Mouse (Mus musculus): ENCODE data around the gene Ano4. TPM values are rescaled to one million over a fixed set of nuclear protein-coding genes. Genes with fewer than 3 reads are reported as not detected.
"Not testable (repeated sequence)": the region's sequence is repeated elsewhere in the genome, so short reads cannot be mapped to it uniquely, and the experiment has no call there.

The Ano4 gene
- polyA plus RNA-seq, 1 experiment from 2014 or later, result 9.3 TPM

- H3K27me3 ChIP-seq (ENCODE audit: control insufficient read depth, insufficient read depth, low read length), result no peaks in the 10 kb centered on the region
- no peak overlapping the region for H3K9ac ChIP-seq
- H3K27ac ChIP-seq, result no peak overlapping the region
- DNase-seq (ENCODE audit: low spot score) (no peak), ATAC-seq (ENCODE audit: low FRiP score) (no peak)
- H3K36me3 ChIP-seq (replicated peaks; ENCODE audit: control insufficient read depth, insufficient read depth), result no peaks in the 10 kb centered on the region
- H3K4me3 ChIP-seq (replicated peaks; ENCODE audit: low read length), result no peak overlapping the region
- no peaks in the 10 kb centered on the region for H3K4me1 ChIP-seq (replicated peaks; ENCODE audit: control insufficient read depth, insufficient read depth, low read length)
- no peak overlapping the region for H3K4me2 ChIP-seq (replicated peaks)
- H3K9me3 ChIP-seq (ENCODE audit: control insufficient read depth, low read length), result no peaks in the 10 kb centered on the region
- 89% methylated on average over 6 of the region's 6 CpGs for WGBS
Observed at GRCm38 (mm10) chr10:89114381-89114780, 230.2 kb downstream of the Ano4 start.

GRCm38 (mm10) chr10:89111466-89111865 is 233.1 kb downstream of the Ano4 start:
- Histone ChIP-seq H3K4me3 (replicated peaks; ENCODE audit: low read length) (no peak overlapping the region), H3K4me2 (replicated peaks) (no peak overlapping the region), H3K9ac (no peak overlapping the region), H3K9me3 (ENCODE audit: control insufficient read depth, low read length) (no peaks in the 10 kb centered on the region), H3K4me1 (replicated peaks; ENCODE audit: control insufficient read depth, insufficient read depth, low read length) (no peaks in the 10 kb centered on the region), H3K27ac (no peak overlapping the region), H3K27me3 (ENCODE audit: control insufficient read depth, insufficient read depth, low read length) (no peaks in the 10 kb centered on the region), H3K36me3 (replicated peaks; ENCODE audit: control insufficient read depth, insufficient read depth) (no peaks in the 10 kb centered on the region)
- 73% methylated on average over 2 of the region's 2 CpGs for WGBS
- ATAC-seq (ENCODE audit: low FRiP score) (no peak), DNase-seq (ENCODE audit: low spot score) (no peak)

GRCm38 (mm10) chr10:89110917-89111316 is 233.6 kb downstream of the Ano4 start:
- Histone ChIP-seq H3K36me3 (replicated peaks; ENCODE audit: control insufficient read depth, insufficient read depth) (no peaks in the 10 kb centered on the region), H3K9ac (no peak overlapping the region), H3K4me2 (replicated peaks) (no peak overlapping the region), H3K4me1 (replicated peaks; ENCODE audit: control insufficient read depth, insufficient read depth, low read length) (no peaks in the 10 kb centered on the region), H3K27me3 (ENCODE audit: control insufficient read depth, insufficient read depth, low read length) (no peaks in the 10 kb centered on the region), H3K9me3 (ENCODE audit: control insufficient read depth, low read length) (no peaks in the 10 kb centered on the region), H3K27ac (no peak overlapping the region), H3K4me3 (replicated peaks; ENCODE audit: low read length) (no peak overlapping the region)
- no peak for DNase-seq (ENCODE audit: low spot score)
- 76% methylated on average over 1 of the region's 1 CpGs for WGBS
- ATAC-seq (ENCODE audit: low FRiP score), result no peak

- no peak overlapping the region for H3K4me3 ChIP-seq (replicated peaks; ENCODE audit: low read length)
- no peaks in the 10 kb centered on the region for H3K9me3 ChIP-seq (ENCODE audit: control insufficient read depth, low read length)
- no peak overlapping the region for H3K4me2 ChIP-seq (replicated peaks)
- 56% methylated on average over 2 of the region's 2 CpGs for WGBS
- no peaks in the 10 kb centered on the region for H3K36me3 ChIP-seq (replicated peaks; ENCODE audit: control insufficient read depth, insufficient read depth)
- peak; percentile 53; the same call in 1 of the 2 replicates for ATAC-seq (ENCODE audit: low FRiP score)
- DNase-seq (ENCODE audit: low spot score), result no peak
- no peak overlapping the region for H3K27ac ChIP-seq
- no peak overlapping the region for H3K9ac ChIP-seq
- no peaks in the 10 kb centered on the region for H3K27me3 ChIP-seq (ENCODE audit: control insufficient read depth, insufficient read depth, low read length)
- H3K4me1 ChIP-seq (replicated peaks; ENCODE audit: control insufficient read depth, insufficient read depth, low read length), result no peaks in the 10 kb centered on the region
Observed at GRCm38 (mm10) chr10:89103594-89103993, 241.0 kb downstream of the Ano4 start.

- Histone ChIP-seq H3K27me3 (ENCODE audit: control insufficient read depth, insufficient read depth, low read length) (no peaks in the 10 kb centered on the region), H3K9me3 (ENCODE audit: control insufficient read depth, low read length) (no peaks in the 10 kb centered on the region), H3K4me2 (replicated peaks) (no peak overlapping the region), H3K36me3 (replicated peaks; ENCODE audit: control insufficient read depth, insufficient read depth) (no peaks in the 10 kb centered on the region), H3K4me3 (replicated peaks; ENCODE audit: low read length) (no peak overlapping the region), H3K4me1 (replicated peaks; ENCODE audit: control insufficient read depth, insufficient read depth, low read length) (no peaks in the 10 kb centered on the region), H3K9ac (no peak overlapping the region), H3K27ac (0 out of 2 replicates have a peak overlapping the region, but pooled peaks have one; percentile 26)
- DNase-seq (ENCODE audit: low spot score) (no peak), ATAC-seq (ENCODE audit: low FRiP score) (no peak)
- WGBS, result 47% methylated on average over 7 of the region's 7 CpGs
Observed at GRCm38 (mm10) chr10:89102025-89102424, 242.5 kb downstream of the Ano4 start.

GRCm38 (mm10) chr10:89098183-89098582 is 246.4 kb downstream of the Ano4 start:
- no peaks in the 10 kb centered on the region for H3K36me3 ChIP-seq (replicated peaks; ENCODE audit: control insufficient read depth, insufficient read depth)
- no peak overlapping the region for H3K27ac ChIP-seq
- DNase-seq (ENCODE audit: low spot score), result no peak
- H3K4me3 ChIP-seq (replicated peaks; ENCODE audit: low read length), result no peak overlapping the region
- H3K27me3 ChIP-seq (ENCODE audit: control insufficient read depth, insufficient read depth, low read length), result no peaks in the 10 kb centered on the region
- no peaks in the 10 kb centered on the region for H3K9me3 ChIP-seq (ENCODE audit: control insufficient read depth, low read length)
- H3K9ac ChIP-seq, result no peak overlapping the region
- 80% methylated on average over 4 of the region's 4 CpGs for WGBS
- H3K4me2 ChIP-seq (replicated peaks), result no peak overlapping the region
- no peaks in the 10 kb centered on the region for H3K4me1 ChIP-seq (replicated peaks; ENCODE audit: control insufficient read depth, insufficient read depth, low read length)
- no peak for ATAC-seq (ENCODE audit: low FRiP score)

GRCm38 (mm10) chr10:89092350-89093040 is 252.1 kb downstream of the Ano4 start:
- Histone ChIP-seq H3K36me3 (replicated peaks; ENCODE audit: control insufficient read depth, insufficient read depth) (no peaks in the 10 kb centered on the region), H3K9me3 (ENCODE audit: control insufficient read depth, low read length) (no peaks in the 10 kb centered on the region), H3K4me2 (replicated peaks) (no peak overlapping the region), H3K4me1 (replicated peaks; ENCODE audit: control insufficient read depth, insufficient read depth, low read length) (no peaks in the 10 kb centered on the region), H3K27ac (no peak overlapping the region), H3K9ac (no peak overlapping the region), H3K27me3 (ENCODE audit: control insufficient read depth, insufficient read depth, low read length) (no peaks in the 10 kb centered on the region), H3K4me3 (replicated peaks; ENCODE audit: low read length) (no peak overlapping the region)
- WGBS, result 82% methylated on average over 9 of the region's 9 CpGs
- DNase-seq (ENCODE audit: low spot score) (no peak), ATAC-seq (ENCODE audit: low FRiP score) (no peak)

GRCm38 (mm10) chr10:89077447-89077846 is 267.1 kb downstream of the Ano4 start:
- H3K9me3 ChIP-seq (ENCODE audit: control insufficient read depth, low read length), result no peaks in the 10 kb centered on the region
- no peaks in the 10 kb centered on the region for H3K4me1 ChIP-seq (replicated peaks; ENCODE audit: control insufficient read depth, insufficient read depth, low read length)
- ATAC-seq (ENCODE audit: low FRiP score) (no peak), DNase-seq (ENCODE audit: low spot score) (no peak)
- no peak overlapping the region for H3K4me3 ChIP-seq (replicated peaks; ENCODE audit: low read length)
- no peaks in the 10 kb centered on the region for H3K27me3 ChIP-seq (ENCODE audit: control insufficient read depth, insufficient read depth, low read length)
- no peak overlapping the region for H3K27ac ChIP-seq
- no peak overlapping the region for H3K4me2 ChIP-seq (replicated peaks)
- H3K9ac ChIP-seq, result no peak overlapping the region
- no peaks in the 10 kb centered on the region for H3K36me3 ChIP-seq (replicated peaks; ENCODE audit: control insufficient read depth, insufficient read depth)
- 90% methylated on average over 5 of the region's 5 CpGs for WGBS

GRCm38 (mm10) chr10:89055891-89056290 is 288.7 kb downstream of the Ano4 start:
- 78% methylated on average over 3 of the region's 3 CpGs for WGBS
- ATAC-seq (ENCODE audit: low FRiP score), result no peak

GRCm38 (mm10) chr10:89044921-89045320 is 299.6 kb downstream of the Ano4 start:
- not testable (repeated sequence) for H3K9me3 ChIP-seq (ENCODE audit: control insufficient read depth, low read length); H3K4me2 ChIP-seq (replicated peaks); H3K4me3 ChIP-seq (replicated peaks; ENCODE audit: low read length); ATAC-seq (ENCODE audit: low FRiP score); H3K27me3 ChIP-seq (ENCODE audit: control insufficient read depth, insufficient read depth, low read length); H3K9ac ChIP-seq; H3K27ac ChIP-seq; H3K4me1 ChIP-seq (replicated peaks; ENCODE audit: control insufficient read depth, insufficient read depth, low read length); H3K36me3 ChIP-seq (replicated peaks; ENCODE audit: control insufficient read depth, insufficient read depth); DNase-seq (ENCODE audit: low spot score)
- WGBS, result 94% methylated on average over 12 of the region's 12 CpGs

More at GRCm38 (mm10) chr10:89055891-89056290, 288.7 kb downstream of the Ano4 start:
- Histone ChIP-seq H3K4me2 (replicated peaks) (no peak overlapping the region), H3K4me1 (replicated peaks; ENCODE audit: control insufficient read depth, insufficient read depth, low read length) (no peaks in the 10 kb centered on the region), H3K36me3 (replicated peaks; ENCODE audit: control insufficient read depth, insufficient read depth) (no peaks in the 10 kb centered on the region), H3K27ac (no peak overlapping the region), H3K27me3 (ENCODE audit: control insufficient read depth, insufficient read depth, low read length) (no peaks in the 10 kb centered on the region), H3K9ac (no peak overlapping the region), H3K9me3 (ENCODE audit: control insufficient read depth, low read length) (peaks cover 7% of the 10 kb centered on the region; the same call in 1 of the 2 replicates), H3K4me3 (replicated peaks; ENCODE audit: low read length) (no peak overlapping the region)
- no peak for DNase-seq (ENCODE audit: low spot score)

Data from hindbrain, embryonic 14.5 days (tissue).